Mouse (Mus musculus): ENCODE measurements around the gene Pgs1. TPM values are rescaled to one million over a fixed set of nuclear protein-coding genes. Genes with fewer than 3 reads are reported as not detected.

Pgs1 gene
- polyA plus RNA-seq, 1 experiment from 2014 or later = 37.5 TPM

GRCm38 (mm10) chr11:117960601-117961000, 25.5 kb upstream of the Pgs1 start:
- peaks cover 57% of the 10 kb centered on the region for H3K4me1 ChIP-seq (ENCODE audit: insufficient read depth, low read length)
- ATAC-seq (ENCODE audit: low FRiP score, low TSS enrichment) = no peak
- H3K9ac ChIP-seq (replicated peaks; ENCODE audit: low read length) = no peak overlapping the region
- H3K4me3 ChIP-seq (ENCODE audit: low read length) = no peak overlapping the region
- no peaks in the 10 kb centered on the region for H3K9me3 ChIP-seq (ENCODE audit: low read length)
- H3K4me2 ChIP-seq (replicated peaks; ENCODE audit: low read depth, low read length) = no peak overlapping the region
- H3K27me3 ChIP-seq (ENCODE audit: insufficient read depth, low read length) = no peaks in the 10 kb centered on the region
- H3K36me3 ChIP-seq (ENCODE audit: insufficient read depth, low read length) = no peaks in the 10 kb centered on the region
- no peak overlapping the region for H3K27ac ChIP-seq (ENCODE audit: low read length)

- peaks cover 5% of the 10 kb centered on the region; the same call in 1 of the 2 replicates for H3K36me3 ChIP-seq (ENCODE audit: insufficient read depth, low read length)
- ATAC-seq (ENCODE audit: low FRiP score, low TSS enrichment) = peak; percentile 88
- H3K27me3 ChIP-seq (ENCODE audit: insufficient read depth, low read length) = peaks cover 7% of the 10 kb centered on the region; the same call in 1 of the 2 replicates
- H3K27ac ChIP-seq (ENCODE audit: low read length) = peak overlapping the region; percentile 97
- no peaks in the 10 kb centered on the region for H3K9me3 ChIP-seq (ENCODE audit: low read length)
- 32% methylated on average over 10 of the region's 10 CpGs for WGBS
- H3K4me2 ChIP-seq (replicated peaks; ENCODE audit: low read depth, low read length) = peak overlapping the region; percentile 65
- peak overlapping the region; percentile 36; the same call in 1 of the 2 replicates for H3K4me3 ChIP-seq (ENCODE audit: low read length)
- peaks cover 75% of the 10 kb centered on the region for H3K4me1 ChIP-seq (ENCODE audit: insufficient read depth, low read length)
- H3K9ac ChIP-seq (replicated peaks; ENCODE audit: low read length) = peak overlapping the region; percentile 49
Measured at GRCm38 (mm10) chr11:117962228-117963067, 23.6 kb upstream of the Pgs1 start.

GRCm38 (mm10) chr11:117963091-117963793, 22.9 kb upstream of the Pgs1 start:
- peaks cover 5% of the 10 kb centered on the region; the same call in 1 of the 2 replicates for H3K36me3 ChIP-seq (ENCODE audit: insufficient read depth, low read length)
- no peaks in the 10 kb centered on the region for H3K9me3 ChIP-seq (ENCODE audit: low read length)
- under 1% methylated on average over 38 of the region's 40 CpGs for WGBS
- peak overlapping the region; percentile 65 for H3K4me2 ChIP-seq (replicated peaks; ENCODE audit: low read depth, low read length)
- peaks cover 79% of the 10 kb centered on the region for H3K4me1 ChIP-seq (ENCODE audit: insufficient read depth, low read length)
- H3K4me3 ChIP-seq (ENCODE audit: low read length) = peak overlapping the region; percentile 36
- H3K27me3 ChIP-seq (ENCODE audit: insufficient read depth, low read length) = peaks cover 7% of the 10 kb centered on the region; the same call in 1 of the 2 replicates
- H3K27ac ChIP-seq (ENCODE audit: low read length) = peak overlapping the region; percentile 97
- H3K9ac ChIP-seq (replicated peaks; ENCODE audit: low read length) = peak overlapping the region; percentile 54
- peak; percentile 84 for ATAC-seq (ENCODE audit: low FRiP score, low TSS enrichment)

- peak overlapping the region; percentile 36 for H3K4me3 ChIP-seq (ENCODE audit: low read length)
- H3K9me3 ChIP-seq (ENCODE audit: low read length) = no peaks in the 10 kb centered on the region
- no peak; the same call in 1 of the 2 replicates for ATAC-seq (ENCODE audit: low FRiP score, low TSS enrichment)
- H3K9ac ChIP-seq (replicated peaks; ENCODE audit: low read length) = peak overlapping the region; percentile 54
- H3K4me1 ChIP-seq (ENCODE audit: insufficient read depth, low read length) = peaks cover 77% of the 10 kb centered on the region
- H3K27me3 ChIP-seq (ENCODE audit: insufficient read depth, low read length) = peaks cover 7% of the 10 kb centered on the region; the same call in 1 of the 2 replicates
- 2% methylated on average over 9 of the region's 9 CpGs for WGBS
- peak overlapping the region; percentile 65 for H3K4me2 ChIP-seq (replicated peaks; ENCODE audit: low read depth, low read length)
- peak overlapping the region; percentile 91 for H3K27ac ChIP-seq (ENCODE audit: low read length)
- peaks cover 5% of the 10 kb centered on the region; the same call in 1 of the 2 replicates for H3K36me3 ChIP-seq (ENCODE audit: insufficient read depth, low read length)
Measured at GRCm38 (mm10) chr11:117963872-117964271, 22.2 kb upstream of the Pgs1 start.

GRCm38 (mm10) chr11:117964294-117964693, 21.8 kb upstream of the Pgs1 start:
- Histone ChIP-seq H3K9ac (replicated peaks; ENCODE audit: low read length) (peak overlapping the region; percentile 54), H3K4me3 (ENCODE audit: low read length) (no peak overlapping the region; the same call in 1 of the 2 replicates), H3K27me3 (ENCODE audit: insufficient read depth, low read length) (peaks cover 7% of the 10 kb centered on the region; the same call in 1 of the 2 replicates), H3K27ac (ENCODE audit: low read length) (peak overlapping the region; percentile 91), H3K9me3 (ENCODE audit: low read length) (no peaks in the 10 kb centered on the region), H3K4me2 (replicated peaks; ENCODE audit: low read depth, low read length) (peak overlapping the region; percentile 65; the same call in 1 of the 2 replicates), H3K36me3 (ENCODE audit: insufficient read depth, low read length) (peaks cover 5% of the 10 kb centered on the region; the same call in 1 of the 2 replicates), H3K4me1 (ENCODE audit: insufficient read depth, low read length) (peaks cover 74% of the 10 kb centered on the region)
- no peak for ATAC-seq (ENCODE audit: low FRiP score, low TSS enrichment)
- WGBS = 26% methylated on average over 1 of the region's 1 CpGs

- H3K4me2 ChIP-seq (replicated peaks; ENCODE audit: low read depth, low read length) = no peak overlapping the region
- H3K4me3 ChIP-seq (ENCODE audit: low read length) = no peak overlapping the region
- no peak overlapping the region for H3K9ac ChIP-seq (replicated peaks; ENCODE audit: low read length)
- no peak for ATAC-seq (ENCODE audit: low FRiP score, low TSS enrichment)
- no peak overlapping the region for H3K27ac ChIP-seq (ENCODE audit: low read length)
- H3K27me3 ChIP-seq (ENCODE audit: insufficient read depth, low read length) = peaks cover 7% of the 10 kb centered on the region; the same call in 1 of the 2 replicates
- peaks cover 5% of the 10 kb centered on the region; the same call in 1 of the 2 replicates for H3K36me3 ChIP-seq (ENCODE audit: insufficient read depth, low read length)
- no peaks in the 10 kb centered on the region for H3K9me3 ChIP-seq (ENCODE audit: low read length)
- peaks cover 72% of the 10 kb centered on the region for H3K4me1 ChIP-seq (ENCODE audit: insufficient read depth, low read length)
- 53% methylated on average over 7 of the region's 7 CpGs for WGBS
Measured at GRCm38 (mm10) chr11:117965052-117965451, 21.0 kb upstream of the Pgs1 start.

- Histone ChIP-seq H3K4me1 (ENCODE audit: insufficient read depth, low read length) (peaks cover 73% of the 10 kb centered on the region), H3K9ac (replicated peaks; ENCODE audit: low read length) (no peak overlapping the region), H3K27ac (ENCODE audit: low read length) (no peak overlapping the region), H3K27me3 (ENCODE audit: insufficient read depth, low read length) (peaks cover 7% of the 10 kb centered on the region; the same call in 1 of the 2 replicates), H3K4me3 (ENCODE audit: low read length) (no peak overlapping the region), H3K4me2 (replicated peaks; ENCODE audit: low read depth, low read length) (no peak overlapping the region; the same call in 1 of the 2 replicates), H3K36me3 (ENCODE audit: insufficient read depth, low read length) (peaks cover 5% of the 10 kb centered on the region; the same call in 1 of the 2 replicates), H3K9me3 (ENCODE audit: low read length) (no peaks in the 10 kb centered on the region)
- no peak for ATAC-seq (ENCODE audit: low FRiP score, low TSS enrichment)
- 36% methylated on average over 9 of the region's 9 CpGs for WGBS
Measured at GRCm38 (mm10) chr11:117965561-117965981, 20.5 kb upstream of the Pgs1 start.

- H3K4me2 ChIP-seq (replicated peaks; ENCODE audit: low read depth, low read length) = peak overlapping the region; percentile 85
- peaks cover 5% of the 10 kb centered on the region; the same call in 1 of the 2 replicates for H3K36me3 ChIP-seq (ENCODE audit: insufficient read depth, low read length)
- 57% methylated on average over 7 of the region's 7 CpGs for WGBS
- H3K27me3 ChIP-seq (ENCODE audit: insufficient read depth, low read length) = peaks cover 7% of the 10 kb centered on the region; the same call in 1 of the 2 replicates
- H3K4me1 ChIP-seq (ENCODE audit: insufficient read depth, low read length) = peaks cover 77% of the 10 kb centered on the region
- no peak overlapping the region for H3K27ac ChIP-seq (ENCODE audit: low read length)
- ATAC-seq (ENCODE audit: low FRiP score, low TSS enrichment) = no peak
- H3K9me3 ChIP-seq (ENCODE audit: low read length) = no peaks in the 10 kb centered on the region
- peak overlapping the region; percentile 76; the same call in 1 of the 2 replicates for H3K4me3 ChIP-seq (ENCODE audit: low read length)
- peak overlapping the region; percentile 91; the same call in 1 of the 2 replicates for H3K9ac ChIP-seq (replicated peaks; ENCODE audit: low read length)
Measured at GRCm38 (mm10) chr11:117966506-117967100, 19.5 kb upstream of the Pgs1 start.
